Mouse (Mus musculus): ENCODE data around the gene Chek2.
"Not testable (repeated sequence)": the region's sequence is repeated elsewhere in the genome, so short reads cannot be mapped to it uniquely, and the experiment has no call there.

DNA sequence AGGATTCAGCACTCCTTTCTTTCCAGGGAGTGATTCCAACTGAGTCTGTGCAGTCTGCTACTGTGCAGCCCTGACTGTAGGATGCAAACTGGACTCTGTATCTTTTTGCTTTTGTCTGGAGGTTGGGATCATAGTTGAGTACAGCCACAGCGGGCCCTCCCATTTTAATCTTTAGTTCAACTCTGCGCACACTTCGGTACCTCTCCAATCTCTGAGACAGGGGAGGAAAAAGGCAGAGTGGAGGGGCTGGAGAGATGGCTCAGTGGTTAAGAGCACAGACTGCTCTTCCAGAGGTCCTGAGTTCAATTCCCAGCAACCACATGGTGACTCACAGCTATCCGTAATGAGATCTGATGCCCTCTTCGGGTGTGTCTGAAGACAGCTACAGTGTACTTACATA is 1.8 kb upstream of the Chek2 start:
- not testable (repeated sequence) for TF ChIP-seq CTCF (IDR thresholded peaks at IDR 0.05; ENCODE audit: low read depth); EP300 (optimal IDR thresholded peaks at IDR 0.05)

Measured in stomach, postnatal 0 days (tissue).